Mouse (Mus musculus) hindbrain, embryonic 13.5 days (tissue): ENCODE measurements around the gene Tfap2a. TPM values are rescaled to one million over a fixed set of nuclear protein-coding genes. Genes with fewer than 3 reads are reported as not detected.

Experiments
- ATAC-seq: fragments of 200-750 bp; cut with Nextera tagmentation; 2 replicates; pipeline ENCODE4 v1.8.0; 2017; ENCODE audit warnings: moderate TSS enrichment; ENCODE audit not compliant: low FRiP score
- H3K27ac ChIP-seq: fragments of 300-500 bp; sonication (generic); 2 replicates; pipeline ENCODE4 v1.5.1; 2015; ENCODE audit warnings: inconsistent platforms, mild to moderate bottlenecking, moderate library complexity
- H3K27me3 ChIP-seq: fragments of 300-500 bp; sonication (generic); 2 replicates; pipeline ENCODE4 v1.6.1; 2015; ENCODE audit warnings: mild to moderate bottlenecking, inconsistent platforms
- H3K36me3 ChIP-seq: fragments of 300-500 bp; sonication (generic); 2 replicates; pipeline ENCODE4 v1.6.1; 2015; ENCODE audit warnings: mild to moderate bottlenecking, inconsistent platforms
- H3K4me1 ChIP-seq: fragments of 300-500 bp; sonication (generic); replicated peaks from 2 replicates; pipeline ENCODE4 v1.6.1; 2015; ENCODE audit warnings: inconsistent platforms
- H3K4me2 ChIP-seq: fragments of 300-500 bp; sonication (generic); 2 replicates; pipeline ENCODE4 v1.6.1; 2015; ENCODE audit warnings: inconsistent platforms, mild to moderate bottlenecking, moderate library complexity
- H3K4me3 ChIP-seq: fragments of 300-500 bp; sonication (generic); 2 replicates; pipeline ENCODE4 v1.5.1; 2015; ENCODE audit warnings: mild to moderate bottlenecking, inconsistent platforms
- H3K9ac ChIP-seq: fragments of 300-500 bp; sonication (generic); 2 replicates; pipeline ENCODE4 v1.6.1; 2015; ENCODE audit warnings: mild to moderate bottlenecking, inconsistent platforms
- H3K9me3 ChIP-seq: fragments of 300-500 bp; sonication (generic); 2 replicates; pipeline ENCODE4 v1.6.1; 2016; ENCODE audit warnings: inconsistent platforms
- WGBS: fragments of 180-500 bp; shearing (Covaris S2); methylation state at CpG from one replicate; pipeline ENCODE4 v1.1.7; 2015; 5-methylcytosine and 5-hydroxymethylcytosine counted together
- polyA plus RNA-seq: library from polyadenylated mRNA; unstranded; fragments of >200 nt; fragmentation: Nextera tagmentation; extraction: Ambion mirVana; gene quantifications from 2 replicates; pipeline ENCODE4 v1.2.1, GENCODE M21; 2015

Gene Tfap2a
- polyA plus RNA-seq, 1 experiment from 2014 or later = 22.9 TPM

DNA sequence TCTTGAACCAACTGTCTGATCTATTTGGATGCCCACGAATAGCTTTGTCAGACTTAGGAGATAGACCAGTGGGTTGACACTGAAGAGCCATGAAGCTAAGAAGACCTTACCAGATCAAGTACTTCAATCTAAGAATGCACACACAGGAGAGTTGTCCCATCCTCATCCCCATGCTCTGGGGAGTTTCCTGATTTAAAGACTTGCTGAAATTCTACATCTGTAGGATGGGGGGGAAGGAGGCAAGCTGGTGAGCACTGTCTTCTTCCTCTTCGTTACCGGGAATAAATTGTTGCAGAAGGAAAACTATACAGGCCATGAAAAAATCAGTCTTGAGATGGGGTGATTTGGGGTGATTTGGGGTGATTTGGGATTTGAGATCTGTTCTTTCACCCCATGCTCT, 30.5 kb downstream of the Tfap2a start:
- 5% methylated on average over 3 of the region's 3 CpGs for WGBS
- H3K4me3 ChIP-seq = no peak overlapping the region
- no peak for ATAC-seq

DNA sequence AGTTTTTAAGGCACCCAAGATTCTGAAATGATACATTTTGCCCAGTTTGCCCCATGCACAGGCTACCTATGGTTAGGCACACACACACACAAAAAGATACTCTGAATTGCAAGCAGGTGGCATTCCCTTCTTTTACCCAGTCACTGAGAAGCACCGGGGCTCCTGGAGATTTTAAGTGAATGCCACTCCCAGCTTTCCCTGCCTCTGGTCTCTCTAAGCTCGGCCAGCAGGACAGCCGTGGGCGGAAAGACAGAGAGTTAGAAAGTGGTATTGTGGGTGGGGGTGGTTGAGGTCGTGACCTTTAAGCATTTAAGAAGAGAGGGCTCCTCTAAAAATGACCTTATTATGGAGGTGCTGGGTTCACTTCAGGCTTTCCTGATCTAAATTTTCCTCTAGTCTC, 31.6 kb downstream of the Tfap2a start:
- no peak overlapping the region for H3K4me2 ChIP-seq
- peaks cover 99% of the 10 kb centered on the region for H3K27me3 ChIP-seq
- H3K9ac ChIP-seq = no peak overlapping the region
- H3K4me1 ChIP-seq = peaks cover 52% of the 10 kb centered on the region
- no peaks in the 10 kb centered on the region for H3K9me3 ChIP-seq
- no peak overlapping the region for H3K27ac ChIP-seq
- ATAC-seq = no peak
- 10% methylated on average over 5 of the region's 5 CpGs for WGBS
- no peak overlapping the region for H3K4me3 ChIP-seq
- H3K36me3 ChIP-seq = no peaks in the 10 kb centered on the region

More for the DNA sequence above, 30.5 kb downstream of the Tfap2a start:
- H3K4me1 ChIP-seq = peaks cover 50% of the 10 kb centered on the region
- no peak overlapping the region for H3K4me2 ChIP-seq
- H3K9ac ChIP-seq = no peak overlapping the region
- no peaks in the 10 kb centered on the region for H3K9me3 ChIP-seq
- H3K36me3 ChIP-seq = no peaks in the 10 kb centered on the region
- peaks cover 99% of the 10 kb centered on the region for H3K27me3 ChIP-seq
- H3K27ac ChIP-seq = no peak overlapping the region

DNA sequence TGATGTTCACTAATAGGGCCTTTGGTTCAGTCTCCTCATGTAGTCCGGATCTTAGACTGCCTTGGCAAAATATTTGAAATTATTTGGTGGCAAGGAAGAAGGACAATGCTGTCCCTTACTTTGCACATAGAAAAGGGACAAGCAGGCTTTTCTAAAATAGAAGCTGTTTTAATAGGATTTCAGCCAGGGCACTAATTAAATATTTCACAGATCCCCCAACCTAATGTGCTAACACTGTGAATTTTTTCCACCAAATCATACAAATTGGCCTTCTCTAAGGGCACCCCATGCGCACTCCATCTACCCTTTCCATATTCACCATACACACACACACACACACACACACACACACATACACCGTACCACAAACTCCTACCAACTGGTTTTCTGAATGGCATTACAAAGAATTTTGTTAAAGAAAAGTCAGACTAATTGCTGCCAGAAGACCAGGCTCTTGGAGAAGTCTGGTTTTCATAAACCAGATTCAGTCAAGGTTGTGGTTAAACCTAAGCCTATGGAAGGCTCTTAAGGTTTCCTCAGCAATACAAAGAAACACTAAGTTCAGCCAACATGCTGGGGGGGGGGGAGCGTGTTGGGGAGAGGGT, 32.3 kb downstream of the Tfap2a start:
- 7% methylated on average over 4 of the region's 4 CpGs for WGBS
- Histone ChIP-seq H3K9ac (no peak overlapping the region), H3K27ac (no peak overlapping the region), H3K4me1 (peaks cover 51% of the 10 kb centered on the region), H3K36me3 (no peaks in the 10 kb centered on the region), H3K4me3 (no peak overlapping the region), H3K9me3 (no peaks in the 10 kb centered on the region), H3K27me3 (peaks cover 99% of the 10 kb centered on the region), H3K4me2 (no peak overlapping the region)
- ATAC-seq = no peak

DNA sequence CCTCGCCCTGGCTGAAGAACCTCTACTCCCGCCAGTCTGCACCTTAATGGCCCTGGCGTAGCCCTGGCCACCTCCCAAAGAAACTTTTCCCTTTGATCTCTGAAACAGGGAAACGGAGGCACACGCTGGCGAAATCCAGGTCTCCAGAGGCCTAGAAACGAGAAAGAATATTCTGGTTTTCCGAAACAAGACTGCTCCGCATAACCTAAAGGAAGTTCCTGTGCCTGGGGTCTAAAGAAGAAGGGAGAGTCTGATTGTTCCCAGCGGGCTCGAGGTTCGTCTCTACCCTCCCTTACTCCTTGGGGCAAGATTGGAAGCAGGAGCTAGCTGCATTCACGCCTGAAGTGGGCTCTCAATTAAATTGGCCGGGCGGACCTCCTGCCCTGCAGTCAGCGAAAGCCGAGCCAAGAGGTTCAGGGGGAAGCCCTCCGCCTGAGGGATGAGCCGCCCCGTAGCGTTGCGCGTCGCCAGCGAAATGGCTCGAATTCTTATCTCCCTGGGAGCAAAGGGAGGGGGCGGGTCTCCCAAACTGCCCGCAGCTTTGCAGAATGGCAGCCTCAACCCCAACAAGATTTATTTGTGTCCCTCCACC, 33.2 kb downstream of the Tfap2a start:
- peak overlapping the region; percentile 85 for H3K27ac ChIP-seq
- no peaks in the 10 kb centered on the region for H3K36me3 ChIP-seq
- H3K9ac ChIP-seq = 0 out of 2 replicates have a peak overlapping the region, but pooled peaks have one; percentile 6
- H3K9me3 ChIP-seq = no peaks in the 10 kb centered on the region
- peaks cover 99% of the 10 kb centered on the region for H3K27me3 ChIP-seq
- peak overlapping the region; percentile 54 for H3K4me2 ChIP-seq
- H3K4me3 ChIP-seq = peak overlapping the region; percentile 35
- under 1% methylated on average over 28 of the region's 28 CpGs for WGBS
- no peak for ATAC-seq
- peaks cover 44% of the 10 kb centered on the region for H3K4me1 ChIP-seq

GRCm38 (mm10) chr13:40703982-40704501, 34.1 kb downstream of the Tfap2a start:
- Histone ChIP-seq H3K27me3 (peaks cover 96% of the 10 kb centered on the region), H3K4me3 (peak overlapping the region; percentile 35), H3K9me3 (no peaks in the 10 kb centered on the region), H3K4me1 (peaks cover 40% of the 10 kb centered on the region), H3K36me3 (no peaks in the 10 kb centered on the region), H3K27ac (peak overlapping the region; percentile 85), H3K9ac (peak overlapping the region; percentile 59; the same call in 1 of the 2 replicates), H3K4me2 (peak overlapping the region; percentile 54)
- ATAC-seq = peak; percentile 63
- 0% methylated on average over 38 of the region's 38 CpGs for WGBS

DNA sequence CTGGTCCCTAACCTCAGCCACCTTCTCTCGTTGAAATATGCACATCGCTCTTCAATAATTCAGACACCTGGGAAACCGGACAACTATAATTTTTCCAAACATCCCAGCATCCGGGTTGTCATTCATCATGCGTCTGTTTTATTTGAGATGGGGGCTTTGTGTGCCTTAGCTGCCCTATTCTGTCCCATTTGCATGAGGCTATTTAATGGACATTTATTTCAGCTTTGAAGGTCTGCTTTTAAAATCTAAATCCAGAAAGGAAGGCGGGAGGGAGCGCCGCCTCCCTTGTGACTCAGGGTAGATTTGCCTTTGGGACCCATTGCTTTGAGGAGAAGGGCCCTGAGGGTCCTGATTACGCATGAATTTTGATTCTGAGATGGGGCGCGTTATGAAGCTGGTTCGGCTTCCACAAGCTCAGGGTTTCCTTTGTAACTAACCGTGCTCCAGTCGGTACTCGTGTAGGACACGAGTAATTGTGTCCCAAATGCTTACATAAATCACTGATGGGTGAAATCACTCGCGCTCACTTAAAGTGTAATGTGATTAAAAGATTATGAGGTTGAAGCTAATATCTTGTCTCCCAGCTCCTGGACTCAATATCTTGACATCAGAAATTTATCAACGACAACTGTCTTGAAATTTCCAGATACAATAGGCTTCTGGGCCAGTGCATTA, 34.9 kb downstream of the Tfap2a start:
- Histone ChIP-seq H3K9ac (no peak overlapping the region), H3K4me1 (peaks cover 32% of the 10 kb centered on the region), H3K4me2 (peak overlapping the region; percentile 54; the same call in 1 of the 2 replicates), H3K36me3 (no peaks in the 10 kb centered on the region), H3K4me3 (peak overlapping the region; percentile 35), H3K27me3 (peaks cover 88% of the 10 kb centered on the region), H3K27ac (peak overlapping the region; percentile 85; the same call in 1 of the 2 replicates), H3K9me3 (no peaks in the 10 kb centered on the region)
- ATAC-seq = no peak
- WGBS = under 1% methylated on average over 19 of the region's 19 CpGs

DNA sequence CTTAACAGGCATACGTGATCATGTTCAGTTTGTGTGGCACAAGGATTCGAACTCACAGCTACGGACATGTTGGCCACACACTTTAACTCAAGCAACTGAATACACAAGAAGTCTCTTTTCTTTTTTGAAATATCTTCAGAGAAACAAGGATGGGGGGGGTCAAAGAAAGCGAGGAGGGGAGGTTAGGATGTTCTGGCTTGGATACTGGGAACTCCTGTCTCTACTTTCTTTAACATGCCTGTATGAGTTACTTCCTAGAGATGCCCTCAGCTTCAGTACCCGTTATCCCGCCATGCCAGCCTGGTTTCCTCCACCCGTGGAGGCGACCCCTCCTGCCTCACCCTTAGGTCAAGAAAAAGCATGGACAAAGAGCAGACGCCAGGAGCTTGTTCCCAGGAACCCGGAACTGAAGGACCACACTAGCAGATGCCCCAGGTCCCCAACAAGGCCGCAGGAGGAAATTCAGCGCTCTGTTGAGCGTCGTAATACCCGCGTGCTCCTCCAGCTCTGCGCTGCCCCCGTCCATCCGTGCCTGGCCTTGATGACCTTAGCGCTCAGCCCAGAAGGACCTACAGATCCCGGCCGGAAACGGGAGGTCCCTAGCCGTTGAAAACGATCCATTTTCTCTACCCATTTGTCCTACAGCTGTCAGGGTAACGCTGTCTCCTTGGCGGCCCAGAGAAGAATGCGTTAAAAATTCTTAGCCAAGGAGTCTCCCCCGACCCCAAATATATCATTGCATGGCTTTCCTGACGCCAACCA, 35.6 kb downstream of the Tfap2a start:
- ATAC-seq = no peak
- Histone ChIP-seq H3K4me3 (no peak overlapping the region), H3K9me3 (no peaks in the 10 kb centered on the region), H3K9ac (no peak overlapping the region), H3K27ac (0 out of 2 replicates have a peak overlapping the region, but pooled peaks have one; percentile 23), H3K4me1 (peaks cover 31% of the 10 kb centered on the region), H3K36me3 (no peaks in the 10 kb centered on the region), H3K4me2 (peak overlapping the region; percentile 54; the same call in 1 of the 2 replicates), H3K27me3 (peaks cover 87% of the 10 kb centered on the region)
- WGBS = 4% methylated on average over 30 of the region's 30 CpGs

DNA sequence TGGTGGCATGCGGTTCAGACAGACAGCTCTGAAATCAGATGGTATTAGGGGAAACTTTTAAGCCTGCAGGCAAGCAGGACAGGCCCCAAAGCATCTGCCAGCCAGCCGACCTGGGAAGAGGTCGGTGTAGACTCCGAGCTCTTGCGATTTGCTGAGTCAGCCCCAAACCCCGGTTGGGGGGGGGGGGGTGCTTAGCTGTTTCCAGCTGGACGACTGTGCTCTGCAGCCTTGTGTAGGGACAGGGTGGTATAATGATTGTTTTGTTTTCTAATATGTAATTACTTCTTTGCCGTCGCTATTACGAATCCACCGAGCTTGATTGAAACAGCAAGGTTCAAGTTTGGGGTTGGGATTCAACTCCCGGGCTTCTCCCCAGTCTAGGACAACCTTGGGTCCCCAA, 36.5 kb downstream of the Tfap2a start:
- Histone ChIP-seq H3K4me2 (no peak overlapping the region), H3K36me3 (no peaks in the 10 kb centered on the region), H3K27ac (no peak overlapping the region), H3K9ac (no peak overlapping the region), H3K4me3 (no peak overlapping the region), H3K4me1 (peaks cover 31% of the 10 kb centered on the region), H3K27me3 (peaks cover 80% of the 10 kb centered on the region), H3K9me3 (no peaks in the 10 kb centered on the region)
- ATAC-seq = no peak
- under 1% methylated on average over 12 of the region's 12 CpGs for WGBS

- 0 out of 2 replicates have a peak, but pooled peaks cover 4% of the 10 kb centered on the region for H3K27me3 ChIP-seq
- no peak overlapping the region for H3K4me3 ChIP-seq
- ATAC-seq = no peak
- H3K27ac ChIP-seq = no peak overlapping the region
- no peaks in the 10 kb centered on the region for H3K9me3 ChIP-seq
- no peak overlapping the region for H3K9ac ChIP-seq
- WGBS = 90% methylated on average over 3 of the region's 3 CpGs
- no peak overlapping the region for H3K4me2 ChIP-seq
- no peaks in the 10 kb centered on the region for H3K4me1 ChIP-seq
- H3K36me3 ChIP-seq = no peaks in the 10 kb centered on the region
Measured at GRCm38 (mm10) chr13:40685790-40686189, 52.4 kb downstream of the Tfap2a start.

DNA sequence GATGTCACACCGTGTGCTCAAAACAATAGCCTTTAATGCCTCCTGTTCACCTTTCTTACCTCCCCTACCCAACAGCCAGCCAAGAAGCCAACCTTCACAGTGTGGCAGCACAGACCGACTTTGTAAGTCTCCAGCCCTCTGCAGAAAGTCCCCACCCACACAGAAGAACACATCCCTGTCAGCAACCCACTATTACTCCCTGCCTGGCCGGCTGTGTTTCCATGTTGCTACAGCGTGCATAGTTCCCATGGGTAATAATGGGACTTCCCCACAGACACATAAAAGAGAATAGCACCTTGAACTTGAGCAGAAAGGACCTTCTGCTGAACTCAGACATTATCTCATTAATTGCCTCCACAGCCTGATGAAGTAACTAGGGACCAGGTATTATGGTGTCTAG, 61.4 kb downstream of the Tfap2a start:
- Histone ChIP-seq H3K4me3 (no peak overlapping the region), H3K4me1 (no peaks in the 10 kb centered on the region), H3K9ac (no peak overlapping the region), H3K27me3 (0 out of 2 replicates have a peak, but pooled peaks cover 10% of the 10 kb centered on the region), H3K36me3 (no peaks in the 10 kb centered on the region), H3K4me2 (no peak overlapping the region), H3K27ac (no peak overlapping the region), H3K9me3 (no peaks in the 10 kb centered on the region)
- no peak for ATAC-seq
- 42% methylated on average over 4 of the region's 4 CpGs for WGBS
